Mouse (Mus musculus): Measurements from ENCODE around the gene Cactin. TPM values are rescaled to one million over a fixed set of nuclear protein-coding genes. Genes with fewer than 3 reads are reported as not detected.

The Cactin gene
- total RNA-seq, 2 experiments from 2014 or later, result 16.2 to 26.5 TPM

- no peak for ATAC-seq (replicated peaks; ENCODE audit: poor library complexity, severe bottlenecking)
Measured at GRCm38 (mm10) chr10:81335393-81336340, 14.8 kb downstream of the Cactin start.

- no peak for ATAC-seq (replicated peaks; ENCODE audit: poor library complexity, severe bottlenecking)
Measured at GRCm38 (mm10) chr10:81336558-81336957, 15.7 kb downstream of the Cactin start.

- ATAC-seq (replicated peaks; ENCODE audit: poor library complexity, severe bottlenecking), result no peak
Measured at GRCm38 (mm10) chr10:81340551-81341332, 19.8 kb downstream of the Cactin start.

- peak; percentile 49; the same call in 1 of the 2 replicates for ATAC-seq (replicated peaks; ENCODE audit: poor library complexity, severe bottlenecking)
Measured at GRCm38 (mm10) chr10:81341333-81341949, 20.5 kb downstream of the Cactin start.

- peak; percentile 13; the same call in 1 of the 2 replicates for ATAC-seq (replicated peaks; ENCODE audit: poor library complexity, severe bottlenecking)
Measured at GRCm38 (mm10) chr10:81342686-81343505, 22.0 kb downstream of the Cactin start, which contains the start of gene Gipc3. TSS of gene Gipc3 (minus strand) at chr10:81343266.

GRCm38 (mm10) chr10:81344421-81345161 is 23.7 kb downstream of the Cactin start:
- no peak for ATAC-seq (replicated peaks; ENCODE audit: poor library complexity, severe bottlenecking)

GRCm38 (mm10) chr10:81345162-81345534 is 24.2 kb downstream of the Cactin start:
- no peak for ATAC-seq (replicated peaks; ENCODE audit: poor library complexity, severe bottlenecking)

- peak; percentile 53 for ATAC-seq (replicated peaks; ENCODE audit: poor library complexity, severe bottlenecking)
Measured at GRCm38 (mm10) chr10:81346453-81347067, 25.7 kb downstream of the Cactin start.

GRCm38 (mm10) chr10:81349146-81349545 is 28.2 kb downstream of the Cactin start:
- ATAC-seq (replicated peaks; ENCODE audit: poor library complexity, severe bottlenecking), result peak; percentile 22

- no peak for ATAC-seq (replicated peaks; ENCODE audit: poor library complexity, severe bottlenecking)
Measured at GRCm38 (mm10) chr10:81349961-81350350, 29.1 kb downstream of the Cactin start.

- ATAC-seq (replicated peaks; ENCODE audit: poor library complexity, severe bottlenecking), result peak; percentile 83
Measured at GRCm38 (mm10) chr10:81350351-81351063, 29.6 kb downstream of the Cactin start, which contains the start of gene Hmg20b. TSS of gene Hmg20b (minus strand) at chr10:81350480.

- peak; percentile 25 for ATAC-seq (replicated peaks; ENCODE audit: poor library complexity, severe bottlenecking)
Measured at GRCm38 (mm10) chr10:81351678-81352291, 30.9 kb downstream of the Cactin start.

- no peak for ATAC-seq (replicated peaks; ENCODE audit: poor library complexity, severe bottlenecking)
Measured at GRCm38 (mm10) chr10:81354738-81355477, 34.0 kb downstream of the Cactin start.

- no peak for ATAC-seq (replicated peaks; ENCODE audit: poor library complexity, severe bottlenecking)
Measured at GRCm38 (mm10) chr10:81355533-81355932, 34.6 kb downstream of the Cactin start.

GRCm38 (mm10) chr10:81356352-81356990 is 35.6 kb downstream of the Cactin start:
- ATAC-seq (replicated peaks; ENCODE audit: poor library complexity, severe bottlenecking), result peak; percentile 52

Data from granulocyte monocyte progenitor cell, adult 5-6 weeks (primary cell).